Mouse (Mus musculus): ENCODE measurements around the gene Urb1.

GRCm38 (mm10) chr16:90832495-90832894 lies 22.3 kb upstream of the Urb1 start:
- no peak for TF ChIP-seq CTCF (IDR thresholded peaks at IDR 0.05; ENCODE audit: extremely low read depth, insufficient read depth, low read length)
- no peak for TF ChIP-seq POLR2A (IDR thresholded peaks at IDR 0.05; ENCODE audit: extremely low read depth, insufficient read depth, low read length)

All from cortical plate, adult 2 months (tissue).